Mouse (Mus musculus) frontal cortex, adult 2 months (tissue): ENCODE data around the gene Gpc2. TPM values are rescaled to one million over a fixed set of nuclear protein-coding genes. Genes with fewer than 3 reads are reported as not detected.

ENCODE experiments used
- DNase-seq, 2 experiments: peaks; one replicate each; pipeline ENCODE4 v3.0.0; 2022; ENCODE audit warnings: low spot score in 1 of 2; ENCODE audit errors: extremely low spot score in 1 of 2
- polyA plus RNA-seq: library from polyadenylated mRNA; depleted of rRNA; stranded (reverse); fragments of >200 nt; gene quantifications from 2 replicates; pipeline ENCODE4 v1.2.3, GENCODE M21; 2012; rRNA removed

Gpc2 gene
- polyA plus RNA-seq = 10.9 and 11.3 TPM in 2 replicates

DNA sequence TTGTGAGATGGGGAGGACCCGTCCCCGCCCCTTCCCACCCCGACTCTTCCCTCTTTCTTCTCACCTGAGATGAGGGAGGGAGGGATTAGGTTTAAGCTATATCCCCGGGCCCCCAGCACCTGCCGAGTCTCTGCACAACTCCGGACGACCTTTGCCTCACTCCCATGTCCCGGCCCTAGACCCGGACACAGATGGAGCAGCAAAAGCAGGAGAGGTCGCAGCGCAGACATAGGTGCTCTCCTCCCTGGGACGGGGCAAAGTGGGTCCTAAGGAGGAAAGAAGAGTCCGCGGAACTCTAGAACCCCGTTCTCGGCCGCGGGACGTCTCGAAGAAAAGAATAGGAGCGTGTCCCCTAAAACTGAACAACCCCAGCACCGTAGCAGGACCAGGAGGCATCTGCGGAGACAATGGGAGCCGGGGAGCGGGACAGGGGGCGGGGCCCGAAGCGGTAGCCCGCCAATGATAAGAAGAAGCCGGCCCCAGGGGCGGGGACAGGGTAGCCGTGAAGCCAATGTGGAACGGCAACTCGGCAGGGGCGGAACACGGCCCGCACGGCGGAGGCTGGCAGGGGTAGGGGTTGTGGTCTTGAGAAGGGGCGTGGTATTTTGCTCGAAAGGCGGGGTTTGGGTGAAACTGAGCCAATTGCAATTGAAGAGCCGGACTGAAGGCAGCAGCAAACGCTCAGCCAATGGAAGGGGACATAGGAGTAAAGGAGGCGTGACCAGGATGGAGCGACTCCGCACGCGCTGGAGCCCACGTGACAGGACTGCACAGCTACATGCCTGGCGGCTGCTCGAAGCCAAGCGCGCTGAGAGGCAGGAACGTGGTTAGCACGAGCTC is at the start of gene Gpc2, which contains the start of the genes Gm43720 and Stag3:
Gene Gpc2, minus strand, starts transcription at position 421 of the 840 bp plus-strand sequence.
Gene Gm43720, minus strand, starts transcription at position 374 of the 840 bp plus-strand sequence.
Gene Stag3, plus strand, starts transcription at position 656 of the 840 bp plus-strand sequence.
- DNase-seq = peak; percentile 53 to 74

DNA sequence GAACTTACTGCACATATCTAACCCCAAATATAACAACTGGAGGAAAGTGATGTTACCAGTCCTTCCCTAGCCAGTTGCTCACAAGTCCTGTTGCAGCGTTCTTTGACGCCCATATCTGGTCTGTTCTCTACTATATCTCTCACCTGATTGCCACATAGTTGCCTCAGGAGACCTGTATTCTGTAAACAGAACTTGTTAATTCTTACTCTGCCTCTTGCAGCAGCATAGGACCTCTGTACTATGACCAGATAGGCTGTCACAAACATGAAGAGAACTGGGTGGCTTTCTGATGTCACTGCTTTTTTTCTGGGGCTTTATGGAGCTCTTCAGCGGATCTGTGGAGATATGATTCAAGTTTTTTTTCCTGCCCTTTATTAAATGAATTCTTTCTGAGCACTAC is 33.0 kb upstream of the Gpc2 start:
- no peak for DNase-seq

- DNase-seq = no peak
These were observed 19.8 kb upstream of the Gpc2 start for GRCm38 (mm10) chr5:138299613-138300012.

DNA sequence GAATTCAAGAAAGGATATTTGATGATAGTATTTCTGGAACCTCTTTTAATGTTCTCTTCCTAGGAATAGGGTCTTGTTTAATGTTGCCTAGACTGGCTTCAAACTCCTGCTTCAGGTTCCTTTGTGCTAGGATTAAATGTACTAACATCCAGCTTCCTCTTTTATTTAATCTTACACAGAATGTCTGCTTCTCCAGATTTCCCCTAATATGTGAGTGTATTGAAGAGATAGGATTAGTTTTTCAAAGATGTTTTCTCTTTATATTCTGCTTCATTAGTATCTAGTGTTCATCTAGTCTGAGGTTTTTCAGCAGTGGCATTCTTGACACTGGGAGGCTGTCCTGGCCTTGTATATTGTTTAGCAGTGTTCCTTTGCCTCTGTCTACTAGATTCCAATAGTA is 14.4 kb upstream of the Gpc2 start:
- DNase-seq = no peak

DNA sequence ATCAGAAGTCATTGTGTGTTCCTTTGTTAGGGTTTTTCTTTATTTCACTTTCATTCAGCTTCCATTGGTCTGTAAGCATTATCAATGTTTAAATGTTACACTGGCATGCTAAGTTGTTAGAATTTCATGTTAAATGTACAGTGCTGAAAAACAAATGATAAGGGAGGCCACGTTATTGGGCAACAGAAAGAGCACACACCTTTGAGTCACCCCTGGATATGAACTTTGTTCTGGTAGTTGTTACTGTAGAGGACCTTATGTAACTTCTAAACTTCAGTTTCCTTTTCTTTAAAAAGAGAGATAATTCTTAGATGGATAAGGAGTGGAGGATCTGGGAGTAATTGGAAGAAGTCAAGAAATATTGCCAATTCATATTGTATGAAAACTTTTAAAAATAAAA is 11.8 kb upstream of the Gpc2 start:
- DNase-seq = no peak

- DNase-seq = no peak
These were observed 8.1 kb upstream of the Gpc2 start for GRCm38 (mm10) chr5:138287861-138288260.

DNA sequence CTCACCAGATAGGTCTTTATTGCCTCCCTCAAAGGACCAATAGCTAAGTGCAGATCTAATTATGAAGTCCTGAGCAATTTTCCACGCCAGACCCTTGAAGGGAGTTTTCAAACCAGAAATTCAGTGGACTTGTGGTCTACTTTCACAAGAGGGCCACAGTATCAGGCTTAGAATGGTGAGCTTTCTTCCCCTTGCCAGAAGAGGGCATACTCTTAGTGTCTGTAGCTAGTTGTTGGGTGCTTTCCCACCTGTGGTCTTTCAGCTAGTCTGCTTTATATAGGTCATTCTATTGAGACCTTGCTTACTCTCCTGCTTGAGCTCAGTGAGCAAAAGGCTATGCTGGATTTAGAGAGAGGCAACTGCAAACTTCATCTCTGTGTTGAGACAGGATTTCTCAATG is 3.7 kb upstream of the Gpc2 start:
- DNase-seq = no peak

- no peak for DNase-seq
These were observed 2.0 kb upstream of the Gpc2 start for GRCm38 (mm10) chr5:138281798-138282197.

GRCm38 (mm10) chr5:138280829-138281228 is 1.0 kb upstream of the Gpc2 start:
- DNase-seq = no peak

- DNase-seq = no peak
These were observed 592 bp upstream of the Gpc2 start for GRCm38 (mm10) chr5:138280425-138280768.

DNA sequence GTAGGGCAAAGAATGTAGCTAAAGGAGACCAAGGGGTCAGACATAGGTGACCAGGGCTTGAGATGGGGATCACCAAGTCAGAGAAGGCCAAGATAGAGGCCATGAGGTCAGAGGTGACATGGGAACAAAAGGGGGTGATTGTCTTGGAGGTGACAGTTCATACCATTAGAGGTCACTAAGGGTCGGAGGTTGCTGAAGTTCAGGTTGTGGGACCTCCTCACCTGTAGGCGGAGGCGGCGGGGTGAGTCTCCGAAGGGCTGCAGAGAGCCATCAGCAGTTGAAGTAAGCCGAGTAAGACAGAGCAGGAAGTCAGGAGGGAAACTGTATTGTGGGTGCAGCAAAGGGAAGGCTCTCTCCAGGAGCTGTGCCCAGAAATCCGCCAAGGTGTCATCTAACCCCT is 1.8 kb downstream of the Gpc2 start:
- no peak for DNase-seq

DNA sequence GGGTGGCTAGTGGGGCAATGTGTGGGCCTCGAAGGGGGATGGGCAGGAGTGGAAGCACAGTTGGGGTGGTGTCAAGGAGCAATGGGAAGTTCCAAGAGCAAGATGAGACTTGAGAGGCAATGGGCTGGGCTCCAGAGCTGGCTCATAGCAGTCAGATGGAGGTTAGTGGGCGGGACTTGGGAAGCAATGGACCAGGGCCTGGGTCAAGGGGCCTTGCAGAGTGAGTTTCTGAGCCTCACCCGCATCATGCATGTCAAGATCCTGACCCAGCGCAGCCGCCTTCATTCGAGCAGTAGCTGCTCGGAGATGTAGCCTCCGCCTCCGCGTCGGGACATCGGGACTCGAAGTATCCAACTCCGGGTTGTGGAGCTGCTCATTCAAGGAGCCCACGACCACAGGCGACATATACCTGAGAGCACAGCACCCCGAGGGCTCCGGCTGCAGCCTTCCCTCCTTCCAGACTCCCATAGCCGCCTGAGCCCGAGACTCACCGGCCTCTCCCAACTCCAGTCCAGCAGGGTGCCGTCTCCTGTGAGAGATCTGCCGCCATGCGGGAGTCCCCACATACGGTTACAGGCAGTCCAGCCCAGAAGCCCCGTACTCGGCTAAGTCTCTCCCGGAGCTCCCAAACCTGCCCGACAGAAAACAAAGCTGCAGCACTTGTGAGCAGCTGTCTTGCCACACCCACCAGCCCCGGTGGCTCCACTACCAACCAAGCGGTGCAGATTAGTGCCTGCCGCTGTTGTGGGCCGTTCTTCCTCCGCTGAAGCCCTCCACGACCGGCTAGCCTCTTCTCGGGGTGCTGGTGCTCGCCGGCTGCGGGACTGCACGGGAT is 4.4 kb downstream of the Gpc2 start:
- DNase-seq = no peak

DNA sequence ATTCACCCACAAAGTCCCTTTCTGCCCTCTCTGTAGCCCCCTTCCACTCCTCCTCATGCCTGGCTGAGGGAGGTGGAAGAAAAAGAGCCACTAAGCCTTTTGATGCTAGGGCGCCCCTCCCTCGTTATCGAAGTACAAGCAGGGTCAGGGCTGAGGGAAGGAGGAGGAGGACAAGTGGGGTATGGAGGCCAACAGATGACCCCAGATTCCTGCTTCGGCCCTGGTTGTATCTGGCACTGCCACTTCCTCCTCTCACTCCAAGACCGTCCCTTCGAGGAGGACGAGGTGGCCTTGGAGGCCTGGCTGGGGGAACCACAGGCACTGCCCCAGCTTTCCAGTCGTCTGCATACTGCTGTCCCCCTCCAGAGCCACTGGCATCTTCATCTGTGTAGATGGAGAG is 5.6 kb downstream of the Gpc2 start:
- DNase-seq = no peak

DNA sequence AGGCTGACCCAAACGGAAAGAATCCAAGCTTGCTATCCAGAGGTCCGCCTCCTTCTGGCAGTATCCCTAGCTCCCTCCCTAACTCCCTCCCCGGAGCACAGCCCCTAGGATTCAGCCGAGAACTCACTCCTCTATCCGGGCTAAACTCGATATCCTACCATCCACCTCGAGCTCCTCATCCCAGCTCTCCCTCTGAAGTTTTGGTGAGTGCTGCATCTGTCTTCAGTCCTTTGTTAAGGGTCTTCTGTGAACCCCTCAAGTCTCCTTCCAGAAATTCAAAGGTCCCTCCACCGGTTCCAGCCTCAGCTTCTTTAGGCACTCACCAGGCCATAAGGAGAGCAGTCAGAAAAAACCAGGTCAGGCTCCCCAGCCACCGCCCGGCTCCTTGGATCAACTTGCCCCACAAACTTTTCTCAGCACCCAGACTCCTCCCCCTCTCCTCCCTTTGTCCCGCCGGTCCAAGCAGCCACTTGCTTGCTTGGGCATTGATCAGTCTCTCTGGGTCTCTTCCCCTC is 7.3 kb downstream of the Gpc2 start, which contains the start of gene Gal3st4:
Gene Gal3st4, minus strand, starts transcription at position 432 of the 515 bp plus-strand sequence.
- no peak for DNase-seq

DNA sequence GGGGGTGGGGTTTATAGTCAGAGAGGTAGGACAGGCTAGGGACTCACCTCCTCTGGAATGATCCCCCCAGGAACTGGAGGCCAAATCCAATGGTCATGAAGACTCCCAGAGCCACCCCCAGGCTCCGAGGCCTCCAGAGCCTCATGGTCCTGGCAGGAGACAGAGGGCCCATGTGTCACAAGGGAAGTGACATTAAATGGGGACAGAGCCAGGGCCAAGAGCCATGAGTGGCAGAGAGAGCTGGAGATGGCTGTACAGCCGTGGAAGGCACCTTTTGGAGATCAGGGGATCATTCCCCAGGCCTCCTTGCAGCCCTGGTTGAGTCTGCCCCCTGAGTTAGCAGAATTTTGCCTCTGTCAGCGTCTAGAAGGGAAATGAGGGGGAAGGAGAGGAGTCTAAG is 8.6 kb downstream of the Gpc2 start:
- no peak for DNase-seq

- no peak for DNase-seq
These were observed 10.8 kb downstream of the Gpc2 start for GRCm38 (mm10) chr5:138268980-138269379.

GRCm38 (mm10) chr5:138267114-138267513 is 12.7 kb downstream of the Gpc2 start:
- no peak for DNase-seq

GRCm38 (mm10) chr5:138265712-138266111 is 14.1 kb downstream of the Gpc2 start:
- DNase-seq = no peak

DNA sequence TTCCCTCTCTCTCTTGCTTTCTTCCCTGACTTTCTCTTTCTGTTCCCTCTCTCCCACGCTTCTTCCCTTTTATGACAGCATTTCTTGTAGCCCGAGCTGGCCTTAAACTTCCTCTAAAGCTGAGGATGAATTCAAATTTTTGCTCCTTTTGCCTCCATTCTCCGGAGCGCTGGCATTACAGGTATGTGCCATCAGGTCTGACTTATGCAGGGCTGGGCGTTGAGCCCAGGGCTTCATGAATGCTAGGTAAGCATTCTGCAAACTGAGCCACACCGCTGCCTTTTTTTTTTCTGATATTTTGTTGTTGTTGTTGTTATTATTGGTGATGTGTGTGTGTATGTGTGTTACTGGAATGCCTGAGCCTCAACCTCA is 15.6 kb downstream of the Gpc2 start:
- DNase-seq = no peak

GRCm38 (mm10) chr5:138263260-138264206 is 16.3 kb downstream of the Gpc2 start, which contains the start of gene BC037034:
Gene BC037034, minus strand, starts transcription at chr5:138264033.
- DNase-seq = peak; percentile 82 to 93
